Mouse (Mus musculus) kidney, adult 10 weeks (tissue): ENCODE data around the gene Trit1. TPM values are rescaled to one million over a fixed set of nuclear protein-coding genes. Genes with fewer than 3 reads are reported as not detected.

Experiments
- polyA plus RNA-seq: library from polyadenylated mRNA; stranded (reverse); fragments of 350-450 nt; fragmentation: Illumina TruSeq; extraction: RNeasy Lipid Tissue Mini Kit (QIAGEN cat#74804); gene quantifications from one replicate; pipeline ENCODE4 v1.2.3, GENCODE M21; 2014; ENCODE audit warnings: low read depth, low replicate concordance

Trit1 gene
- 11.8 TPM for polyA plus RNA-seq

DNA sequence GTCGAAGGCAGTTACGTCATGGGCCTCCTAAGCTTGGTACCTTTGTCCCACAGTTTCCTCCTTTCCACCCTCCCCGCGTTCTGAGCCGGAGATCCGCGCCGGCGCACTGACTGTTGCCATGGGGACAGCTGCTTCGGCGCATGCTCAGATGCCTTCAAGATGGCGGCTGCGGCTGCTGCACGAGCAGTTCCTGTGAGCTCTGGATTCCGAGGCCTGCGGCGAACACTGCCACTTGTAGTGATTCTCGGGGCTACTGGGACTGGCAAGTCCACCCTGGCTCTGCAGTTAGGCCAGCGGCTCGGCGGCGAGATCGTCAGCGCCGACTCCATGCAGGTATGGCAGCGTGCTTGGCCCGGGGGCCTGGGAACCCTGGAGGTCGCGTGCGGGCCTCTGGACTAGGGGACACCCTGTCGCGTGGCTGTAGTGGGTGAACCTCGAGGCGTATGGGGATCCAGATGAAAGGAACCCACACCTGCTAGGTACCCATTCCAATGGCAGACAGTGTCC, at the start of gene Trit1:
TSS of gene Trit1 (plus strand) at position 147 of the 507 bp plus-strand sequence.

DNA sequence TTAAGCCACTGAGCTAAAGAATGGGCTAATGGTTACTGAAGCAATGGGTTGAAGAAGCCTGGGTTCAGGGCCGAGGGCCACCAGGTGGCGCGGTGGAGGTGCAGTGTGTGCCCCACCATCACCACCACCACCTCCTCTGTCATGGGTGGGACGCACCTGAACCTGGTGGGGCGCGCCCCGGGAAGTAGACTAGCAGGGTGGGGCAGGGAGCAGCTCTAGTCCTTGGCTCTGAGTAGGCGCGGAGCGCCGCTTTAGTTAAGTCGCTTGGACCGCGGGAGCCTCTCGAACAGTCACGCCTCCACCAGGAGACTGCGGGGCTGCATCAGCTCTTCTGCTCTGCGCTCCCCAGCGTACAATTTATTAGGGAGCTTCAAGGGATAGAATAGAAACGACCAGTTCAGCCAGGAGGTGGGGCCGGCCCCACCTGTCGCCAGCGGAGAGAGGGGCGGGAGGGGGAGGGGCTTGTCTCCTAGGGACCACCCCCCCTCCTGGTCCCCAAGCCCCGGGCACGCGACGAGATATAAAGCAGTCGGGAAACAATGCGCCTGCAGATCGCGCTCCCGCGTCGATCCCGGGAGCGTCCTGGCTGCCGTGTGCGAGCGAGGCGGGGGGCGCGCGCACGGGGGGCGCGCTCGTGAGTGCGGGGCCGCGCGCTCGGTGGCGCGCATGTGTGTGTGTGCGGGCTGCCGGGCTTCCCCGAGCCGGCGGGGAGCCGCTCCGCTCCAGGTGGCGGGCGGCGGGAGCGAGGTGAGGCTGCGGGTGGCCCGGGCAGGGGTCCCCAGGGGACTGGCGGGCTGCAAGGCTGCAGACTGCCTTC, 20.8 kb upstream of the Trit1 start, which contains the start of gene Mycl:
TSS of gene Mycl (plus strand) at position 249 of the 817 bp plus-strand sequence.

Other genes starting within 250 kb of the Trit1 start
- gene Ppt1, start 180.4 kb upstream of the Trit1 start, polyA plus RNA-seq = 224 TPM
- gene Cap1, start 130.5 kb upstream of the Trit1 start, polyA plus RNA-seq = 66.9 TPM
- 1.3 TPM for gene Mfsd2a, start 55.4 kb upstream of the Trit1 start, polyA plus RNA-seq
- 0.32 TPM for gene Mycl, start 20.9 kb upstream of the Trit1 start, polyA plus RNA-seq
- not detected for gene Bmp8b, start 88.6 kb downstream of the Trit1 start, polyA plus RNA-seq
- not detected for gene Oxct2b, start 99.7 kb downstream of the Trit1 start, polyA plus RNA-seq
- gene Ppie, start 123.4 kb downstream of the Trit1 start, polyA plus RNA-seq = 9.7 TPM
- gene Hpcal4, start 166.6 kb downstream of the Trit1 start, polyA plus RNA-seq = 0.61 TPM
- not detected for gene Nt5c1a, start 184.9 kb downstream of the Trit1 start, polyA plus RNA-seq
- gene Heyl, start 217.0 kb downstream of the Trit1 start, polyA plus RNA-seq = 1.3 TPM
- gene Pabpc4, start 245.8 kb downstream of the Trit1 start, polyA plus RNA-seq = 23.6 TPM